Mouse (Mus musculus): ENCODE measurements at regions not wholly inside any gene's neighbourhood (a gene's known extent, or its start where the extent isn't known, plus 50 kb on each side); places are given as distances from the start of the nearest gene placed in this dataset.

- no peak for TF ChIP-seq CTCF (IDR thresholded peaks at IDR 0.05; ENCODE audit: extremely low read depth, insufficient read depth, insufficient read length, insufficient replicate concordance)
- no peak for TF ChIP-seq POLR2A (IDR thresholded peaks at IDR 0.05; ENCODE audit: low read depth, low read length)
Measured at GRCm38 (mm10) chr7:68472800-68473199, 199.2 kb downstream of the Fam169b start.
